Mouse (Mus musculus) mesoderm, embryonic 11.5 days (tissue): Measurements from ENCODE around the gene Fsd1.
A peak's percentile ranks its signal among the peaks of the same experiment; 100 is the strongest.

ENCODE experiments used
- DNase-seq: peaks from one replicate; pipeline ENCODE4 v3.0.0-alpha.2; 2012; ENCODE audit warnings: low read depth, low spot score

Gene Fsd1

DNA sequence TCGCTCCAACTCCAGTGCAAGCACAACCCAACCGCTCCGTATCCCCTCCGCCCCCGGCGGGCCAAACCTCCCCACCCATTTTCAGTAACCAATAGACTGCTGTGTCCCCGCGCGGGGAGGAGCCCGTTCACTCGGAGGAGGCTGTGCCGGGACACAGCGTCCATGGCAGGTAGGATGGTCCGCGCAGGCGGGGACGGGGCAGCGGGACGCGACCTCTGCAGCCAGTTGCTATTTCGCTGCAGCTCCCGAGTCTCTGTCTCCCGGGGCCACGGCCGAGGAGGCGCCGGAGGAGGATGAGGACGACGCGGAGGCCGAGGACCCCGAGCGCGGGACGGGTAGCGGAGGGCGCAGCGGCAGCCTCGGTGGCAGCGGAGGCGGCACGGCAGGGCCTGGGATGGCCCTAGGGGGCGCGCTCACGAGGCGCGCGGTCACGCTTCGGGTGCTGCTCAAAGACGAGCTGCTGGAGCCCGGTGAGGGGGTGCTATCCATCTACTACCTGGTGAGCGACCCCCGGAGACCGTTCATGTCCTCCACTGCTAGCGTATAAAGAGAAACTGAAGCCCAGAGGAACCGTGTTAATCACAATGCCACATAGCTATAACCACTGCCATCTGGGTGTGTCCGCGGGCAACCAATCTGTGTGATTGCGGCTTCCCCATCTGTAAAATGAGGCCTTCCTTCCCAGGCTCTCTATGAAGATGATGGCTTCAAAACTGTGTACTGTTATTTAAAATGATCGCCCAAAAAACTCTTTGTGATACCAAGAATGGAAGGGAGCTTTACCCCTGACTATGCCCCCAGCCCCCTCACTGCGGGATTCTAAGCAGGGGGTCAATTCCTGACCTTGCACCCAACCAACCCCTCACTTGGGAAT, 23.0 kb downstream of the Fsd1 start:
- peak; percentile 92 for DNase-seq

DNA sequence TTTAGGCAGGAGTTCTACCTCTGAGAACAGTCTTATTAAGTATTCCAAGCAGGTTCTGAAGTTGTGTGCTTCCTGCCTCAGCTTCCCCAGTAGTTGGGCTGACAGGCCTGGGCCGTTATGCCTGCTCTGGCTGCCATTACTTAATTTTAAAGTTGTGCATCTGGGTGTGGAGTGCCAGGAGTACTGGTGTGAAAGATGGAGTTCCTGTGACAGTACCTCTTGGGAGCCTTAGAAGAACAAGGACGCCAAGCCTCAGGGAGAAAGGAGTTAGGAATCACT, 23.6 kb downstream of the Fsd1 start:
- DNase-seq, result no peak

DNA sequence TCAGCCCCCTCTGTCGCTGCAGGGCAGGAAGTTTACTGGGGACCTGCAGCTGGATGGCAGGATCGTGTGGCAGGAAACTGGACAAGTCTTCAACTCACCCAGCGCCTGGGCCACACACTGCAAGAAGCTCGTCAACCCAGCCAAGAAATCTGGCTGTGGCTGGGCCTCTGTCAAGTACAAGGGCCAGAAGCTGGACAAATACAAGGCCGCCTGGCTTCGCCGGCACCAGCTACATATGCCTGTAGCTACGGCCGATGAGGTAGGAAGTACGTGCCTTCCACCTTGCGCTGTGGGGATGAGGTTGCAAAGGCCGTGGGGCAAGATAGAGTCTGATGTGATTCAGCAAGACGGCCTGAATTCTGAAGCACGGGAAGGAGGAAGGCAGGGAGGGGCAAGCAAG, 23.9 kb downstream of the Fsd1 start:
- no peak for DNase-seq

DNA sequence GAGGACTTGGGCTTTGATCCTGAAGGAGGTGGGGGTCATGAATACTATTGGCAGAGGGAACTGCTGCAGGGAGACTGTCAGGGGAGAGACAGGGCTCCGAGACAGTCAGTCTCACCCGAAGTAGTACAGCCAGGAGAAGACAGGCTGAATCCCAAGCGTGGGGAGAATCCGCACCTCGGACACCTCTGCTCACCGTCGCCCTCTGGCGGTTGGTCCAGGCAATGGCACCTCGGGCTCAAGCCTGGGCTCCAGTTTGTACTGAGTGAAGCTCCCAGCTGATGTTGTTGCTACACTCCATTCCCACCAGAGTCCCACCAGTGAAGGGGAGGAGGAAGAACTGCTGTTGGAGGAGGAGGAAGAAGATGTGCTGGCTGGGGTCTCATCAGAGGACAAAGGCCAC, 24.4 kb downstream of the Fsd1 start:
- DNase-seq, result peak; percentile 79

DNA sequence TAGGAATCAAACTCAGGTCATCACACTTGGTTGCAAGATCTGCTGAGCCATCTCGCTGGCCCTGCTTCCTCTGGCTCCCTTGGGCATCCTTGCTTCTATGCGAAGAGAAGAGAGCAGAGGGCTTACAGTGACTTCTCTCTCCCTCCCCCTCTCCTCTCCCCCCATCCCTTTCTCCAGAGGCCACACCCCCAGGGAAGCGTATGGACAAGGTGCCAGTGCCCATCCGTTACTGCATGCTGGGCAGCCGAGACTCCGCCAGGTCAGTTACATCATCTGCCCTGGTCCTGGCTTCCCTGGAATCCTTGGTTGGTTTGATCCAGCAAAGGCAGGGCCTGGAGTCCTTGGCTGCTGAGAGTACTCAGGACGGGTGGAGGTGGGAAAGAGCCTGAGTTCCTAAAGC, 25.1 kb downstream of the Fsd1 start:
- no peak for DNase-seq

DNA sequence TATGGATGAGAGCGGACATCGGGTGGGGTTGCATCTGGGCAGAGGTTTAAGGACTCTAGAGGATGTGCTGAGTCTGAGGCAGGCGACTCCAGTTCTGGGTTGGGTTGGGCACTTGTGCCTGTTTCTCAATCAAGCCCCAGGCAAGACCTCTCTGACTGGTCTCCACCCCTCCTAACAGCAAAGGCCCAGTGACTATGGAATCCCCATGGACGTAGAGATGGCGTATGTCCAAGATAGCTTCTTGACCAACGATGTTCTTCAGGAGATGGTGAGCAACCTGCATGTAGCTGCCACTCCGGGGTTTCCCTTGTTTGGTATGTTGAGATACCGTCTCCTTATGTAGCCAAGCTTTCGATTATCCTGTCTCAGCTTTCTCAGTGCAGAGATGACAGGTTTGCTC, 29.0 kb downstream of the Fsd1 start:
- DNase-seq, result no peak

DNA sequence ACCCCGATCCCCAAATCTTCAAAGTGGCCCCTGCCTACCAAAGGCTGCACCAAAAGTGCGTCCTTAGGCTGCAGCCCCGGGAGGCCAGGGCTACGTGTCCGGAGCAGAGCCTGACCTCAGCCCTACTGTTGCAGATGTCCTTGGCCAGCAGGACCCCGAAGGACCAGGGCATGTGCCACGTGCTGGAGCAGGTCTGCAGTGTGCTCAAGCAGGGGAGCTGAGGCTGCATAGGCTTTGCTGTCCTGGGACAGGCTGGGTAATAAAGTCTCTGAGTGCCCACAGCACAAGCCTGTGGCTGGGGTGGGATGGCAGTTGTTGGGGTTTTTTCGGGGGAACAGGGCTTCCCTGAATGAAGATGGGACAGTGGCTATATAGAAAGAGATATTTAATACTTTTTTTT, 30.1 kb downstream of the Fsd1 start:
- no peak for DNase-seq

DNA sequence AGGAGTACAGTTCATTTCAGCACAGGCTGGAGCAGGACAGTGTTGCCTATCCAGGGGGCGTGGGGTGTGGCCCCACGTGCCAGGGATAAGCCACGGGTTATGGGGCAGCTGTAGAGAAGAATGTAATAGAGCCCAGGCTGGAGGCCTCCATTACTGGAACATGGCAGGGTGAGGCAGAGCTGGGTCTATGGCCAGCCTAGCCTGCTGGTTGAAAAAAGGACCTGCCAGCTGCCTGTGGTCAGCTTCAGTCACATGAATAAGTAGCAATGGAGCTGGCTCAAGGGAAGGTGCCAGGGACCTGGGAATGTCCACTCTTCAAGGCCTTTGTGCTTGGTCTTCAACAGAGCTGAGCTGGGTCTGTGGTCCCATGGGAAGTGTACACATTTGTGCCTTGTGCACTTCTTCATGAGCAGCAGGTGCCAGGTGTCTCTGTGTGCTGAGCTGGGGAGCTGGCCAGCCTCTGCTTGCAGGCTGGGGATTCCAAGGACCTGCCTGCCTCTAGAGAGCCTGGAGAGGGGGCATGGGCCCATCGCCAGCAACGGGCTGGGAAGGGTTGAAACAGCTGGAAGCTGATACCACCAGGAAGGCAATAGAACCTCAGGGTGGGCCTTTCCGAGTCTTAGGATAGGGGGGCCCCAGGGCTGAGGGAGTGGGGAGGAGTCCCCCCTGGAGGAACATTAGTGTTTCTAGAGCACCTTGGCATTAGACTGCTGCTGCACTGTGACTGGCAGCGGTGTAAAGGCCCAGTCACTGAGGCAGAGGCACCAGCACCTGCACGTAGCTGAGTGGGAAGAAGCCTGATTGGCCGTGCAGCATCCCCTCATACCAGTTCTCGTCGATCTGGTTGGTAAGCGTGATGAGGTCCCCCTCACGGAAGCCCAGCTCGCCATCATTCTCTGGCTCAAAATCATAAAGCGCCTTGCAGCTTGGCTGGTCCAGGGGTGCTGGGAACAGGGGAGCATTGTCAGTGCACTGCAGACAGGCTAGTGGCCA, 30.8 kb downstream of the Fsd1 start:
- DNase-seq, result no peak

DNA sequence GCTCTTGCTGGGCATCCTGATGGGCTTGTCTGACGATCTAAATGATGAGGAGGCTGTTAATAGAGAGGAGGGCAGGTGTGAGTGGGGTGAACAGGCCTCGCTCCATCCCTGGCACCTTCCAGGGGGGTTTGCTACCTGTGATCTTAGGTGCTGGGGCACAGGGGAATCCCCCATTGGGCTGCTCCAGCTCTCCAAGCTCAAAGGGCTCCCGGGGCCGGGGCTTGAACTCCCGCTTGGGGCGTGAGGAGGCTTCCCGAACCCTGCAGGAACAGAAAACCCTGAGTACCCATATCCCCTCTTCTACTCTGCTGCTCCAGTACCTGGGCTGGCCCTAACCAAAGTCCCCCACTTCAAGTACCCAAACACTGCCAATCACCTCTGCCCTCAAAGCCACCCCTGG, 31.5 kb downstream of the Fsd1 start:
- no peak for DNase-seq

DNA sequence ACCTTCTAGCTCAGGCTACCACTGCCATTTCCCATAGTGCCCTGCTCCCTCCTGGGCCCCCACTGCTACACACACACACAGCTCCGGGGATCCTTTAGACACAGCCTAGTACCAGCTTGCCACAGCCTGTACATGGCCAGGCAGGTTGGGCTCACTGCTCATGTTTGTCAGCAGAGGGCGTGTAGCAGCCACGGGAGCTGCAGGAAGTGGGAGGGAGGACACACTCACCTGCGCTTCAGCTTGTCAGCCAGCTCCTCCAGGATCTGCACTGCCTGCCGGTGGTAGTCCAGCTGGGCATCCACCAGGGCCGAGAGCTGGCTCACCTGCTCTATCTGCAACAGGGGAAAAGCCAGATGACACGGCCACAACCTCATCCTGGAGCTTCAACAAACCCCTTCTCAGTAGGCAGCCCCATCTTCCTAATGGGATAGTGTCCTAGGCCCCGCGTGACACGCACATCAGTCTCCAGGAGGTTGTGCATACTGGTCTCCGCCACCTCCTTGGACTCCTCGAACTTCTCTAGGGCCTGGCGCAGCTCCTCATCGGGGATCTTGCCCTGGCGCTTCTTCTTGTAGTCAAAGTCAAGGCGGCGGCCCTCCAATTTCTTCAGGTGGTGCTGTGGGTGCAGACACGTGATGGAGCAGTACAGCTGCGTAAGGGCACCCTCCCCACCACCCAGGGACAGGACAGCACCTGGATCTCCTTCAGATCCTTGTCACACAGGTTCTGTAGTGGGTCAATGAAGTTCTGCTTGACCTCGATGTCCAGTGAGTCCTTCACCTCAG, 32.2 kb downstream of the Fsd1 start:
- DNase-seq, result no peak

DNA sequence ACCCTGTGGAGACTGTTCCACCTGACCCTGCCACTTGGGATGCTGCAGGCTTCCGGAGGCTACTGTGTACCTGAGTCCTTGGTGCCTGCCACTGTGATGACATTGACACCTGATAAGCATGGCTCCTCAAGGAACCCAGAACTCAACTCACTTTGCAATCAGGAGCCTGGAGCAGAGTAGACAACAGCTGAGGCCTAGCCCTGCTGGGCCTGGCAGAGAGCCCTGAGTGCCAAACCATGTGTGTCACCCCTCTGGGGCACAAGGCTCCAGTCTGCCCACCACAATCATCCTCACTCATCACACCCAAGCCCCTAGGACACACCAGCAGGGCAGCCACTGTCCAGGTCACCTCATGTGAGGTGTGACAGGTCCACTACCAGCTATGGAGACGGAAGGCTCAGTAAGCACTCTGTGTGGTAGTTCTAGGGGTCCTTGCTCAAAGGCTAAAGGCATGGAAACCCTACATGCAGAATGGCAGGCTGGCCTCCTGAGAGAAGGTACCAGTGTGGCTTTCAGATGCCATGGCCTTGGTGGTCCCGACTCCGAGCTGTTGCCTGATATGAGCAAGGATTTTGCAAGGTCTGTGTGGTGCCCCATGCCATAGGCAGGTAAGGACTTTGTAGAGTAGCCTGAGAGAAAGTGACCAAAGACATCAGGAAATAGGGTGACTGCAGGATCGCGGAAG, 34.2 kb downstream of the Fsd1 start:
- DNase-seq, result no peak

DNA sequence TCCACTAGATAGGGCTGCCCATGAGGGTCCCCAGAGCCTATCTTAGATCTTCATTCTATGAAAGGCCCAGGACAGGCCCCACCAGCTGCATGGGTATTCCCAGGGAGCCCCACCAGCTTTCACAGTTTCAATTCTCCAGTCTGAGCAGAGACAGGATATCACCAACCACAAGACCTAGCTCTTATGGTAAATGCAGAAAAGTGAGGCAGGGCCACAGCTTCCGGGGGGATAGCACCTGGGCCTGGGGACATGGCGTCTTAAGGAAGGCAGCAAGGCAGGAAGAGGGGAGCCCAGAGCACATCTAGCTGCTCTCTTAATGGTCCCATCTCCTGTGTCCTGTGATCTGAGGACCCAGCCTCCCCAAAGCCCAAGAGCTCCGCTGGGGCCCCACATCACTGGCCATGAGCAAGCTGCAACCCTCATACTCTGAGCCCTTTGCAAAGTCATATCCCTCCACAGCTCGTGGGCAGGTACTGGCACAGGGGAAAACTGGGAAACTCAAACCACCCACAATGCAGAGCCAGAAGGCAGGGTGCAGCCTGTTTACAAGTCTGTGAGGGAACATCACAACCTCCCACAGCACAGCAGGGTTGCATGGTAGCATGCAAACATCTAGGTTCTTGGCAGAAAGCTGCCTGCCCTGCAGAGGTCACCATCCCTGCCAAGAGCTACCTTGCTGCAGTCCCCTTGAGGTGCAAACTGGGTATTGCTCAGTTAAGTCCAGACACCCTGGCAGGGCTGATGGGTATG, 35.0 kb downstream of the Fsd1 start:
- no peak for DNase-seq

DNA sequence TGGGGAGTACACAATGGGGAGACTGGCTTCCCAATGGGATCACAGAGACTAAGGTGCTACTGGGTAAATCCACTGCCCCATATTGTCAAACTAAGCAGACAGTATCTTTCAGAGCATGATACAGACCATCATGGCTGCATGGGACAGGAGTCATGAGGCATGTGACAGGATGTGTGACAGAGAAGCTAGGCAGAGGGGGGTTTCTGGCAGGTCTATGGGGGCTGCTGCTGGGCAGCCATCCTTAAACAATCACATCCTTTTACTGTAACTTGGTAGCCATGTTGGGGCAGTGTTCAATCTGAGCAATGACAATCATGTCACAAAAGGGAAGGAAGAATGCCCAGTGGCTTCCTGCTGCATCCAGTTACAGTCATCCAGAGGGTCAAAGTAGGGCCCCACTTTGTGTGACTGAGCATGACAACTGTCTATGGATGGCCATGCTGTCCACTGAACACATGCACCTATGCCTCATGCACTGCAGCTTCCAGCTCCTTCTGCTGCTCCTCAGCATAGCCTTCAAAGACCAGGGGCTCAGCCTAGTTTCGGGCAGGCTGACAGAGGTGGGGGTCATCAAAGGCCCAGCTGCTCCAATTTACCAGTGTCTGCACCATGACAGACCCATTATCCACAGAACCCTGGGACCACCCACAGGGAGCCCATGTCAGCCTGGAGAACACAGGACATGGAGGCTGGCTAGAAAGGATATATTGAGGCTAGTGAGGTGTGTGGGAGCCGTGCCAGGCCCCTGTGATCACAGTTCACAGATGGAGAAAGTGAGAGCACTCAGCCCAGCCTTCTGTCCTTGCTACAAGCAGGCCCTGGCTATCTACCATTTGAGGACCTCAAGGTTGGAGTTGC, 36.1 kb downstream of the Fsd1 start:
- DNase-seq, result no peak

DNA sequence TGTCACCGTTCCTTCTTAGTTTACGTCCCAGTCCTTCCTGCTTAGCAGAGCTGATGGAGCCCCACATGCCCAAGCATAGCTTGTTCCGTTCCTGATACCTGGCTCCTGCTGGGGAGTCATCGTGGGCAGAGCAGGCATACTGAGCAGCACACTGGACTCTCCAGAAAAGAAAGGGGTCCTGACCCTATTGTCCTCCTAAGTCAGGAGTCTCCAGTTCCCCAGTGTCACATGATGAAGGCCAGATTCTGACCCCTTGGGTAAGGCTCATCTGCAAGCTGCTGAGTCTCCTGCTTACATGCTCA, 36.6 kb downstream of the Fsd1 start:
- DNase-seq, result no peak

DNA sequence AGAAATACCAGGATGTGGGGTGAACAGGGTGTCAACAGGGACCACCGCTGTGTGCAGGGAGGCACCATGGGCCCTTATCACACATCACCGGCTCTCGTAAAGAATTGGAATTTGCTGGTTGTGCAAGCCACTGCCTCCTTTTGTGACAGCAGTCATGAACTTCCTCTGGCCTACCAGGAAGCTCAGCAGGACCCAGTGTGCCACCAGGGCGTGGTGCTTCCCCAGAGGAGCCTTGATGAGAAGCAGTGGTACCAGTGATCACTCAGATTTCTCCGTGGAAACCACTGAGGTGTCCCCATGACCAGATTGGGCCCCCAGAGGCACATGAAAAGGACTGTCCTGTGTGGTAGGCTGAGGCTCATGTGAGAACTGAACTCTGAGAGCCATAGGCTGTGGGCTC, 37.1 kb downstream of the Fsd1 start:
- DNase-seq, result no peak

DNA sequence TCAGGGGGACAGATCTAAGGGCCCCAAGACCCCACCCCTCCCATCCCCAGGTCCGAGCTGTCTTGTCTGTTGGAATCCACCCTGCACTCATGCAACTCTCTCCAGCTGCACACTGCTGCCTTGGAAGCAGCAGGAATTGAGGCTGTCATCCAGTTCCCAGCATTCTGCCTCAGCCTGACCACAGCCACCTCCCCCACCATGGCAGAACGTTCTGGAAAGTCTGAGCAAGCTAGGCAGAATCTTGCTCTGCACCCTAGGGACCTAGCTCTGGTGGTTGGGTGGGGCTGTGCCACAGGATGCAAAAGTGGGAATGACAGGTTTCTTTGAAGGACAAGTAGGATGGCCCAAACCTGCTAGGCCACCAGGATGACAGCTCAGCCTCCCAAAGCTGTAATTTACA, 38.2 kb downstream of the Fsd1 start:
- no peak for DNase-seq

DNA sequence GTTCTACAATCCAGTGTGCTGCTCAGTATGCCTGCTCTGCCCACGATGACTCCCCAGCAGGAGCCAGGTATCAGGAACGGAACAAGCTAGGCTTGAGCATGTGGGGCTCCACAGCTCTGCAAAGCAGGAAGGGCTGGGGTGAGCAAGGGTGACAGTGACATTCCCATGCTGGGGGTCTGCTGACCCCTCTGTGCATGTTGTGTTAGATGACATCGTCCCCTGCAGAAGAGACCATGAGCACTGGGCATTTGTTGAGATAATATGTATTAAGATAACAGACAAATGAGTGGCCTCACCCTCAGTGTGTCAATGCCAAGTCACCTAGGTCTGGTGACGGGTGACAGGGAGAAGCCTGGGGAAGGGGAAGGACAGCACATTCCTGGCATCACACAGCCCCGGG, 38.6 kb downstream of the Fsd1 start:
- no peak for DNase-seq

DNA sequence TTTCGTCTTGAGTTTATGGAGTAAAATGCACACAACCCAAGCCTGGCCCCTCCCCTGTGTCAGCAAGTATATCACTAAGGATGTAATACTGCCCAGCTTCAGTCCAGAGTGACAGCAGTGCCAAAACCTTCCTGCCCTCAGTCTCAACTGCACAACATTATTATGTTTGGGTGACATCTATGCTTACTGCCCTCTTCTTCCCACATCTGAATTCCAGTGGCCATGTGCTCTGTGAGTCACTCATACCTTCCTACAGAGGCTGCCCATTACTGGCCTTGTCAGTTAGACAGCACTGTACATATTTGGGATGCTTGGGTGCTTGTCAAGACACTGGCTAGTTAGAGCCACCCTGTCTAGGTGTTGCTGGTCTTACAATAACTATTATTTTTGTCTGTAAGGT, 40.0 kb downstream of the Fsd1 start:
- no peak for DNase-seq

DNA sequence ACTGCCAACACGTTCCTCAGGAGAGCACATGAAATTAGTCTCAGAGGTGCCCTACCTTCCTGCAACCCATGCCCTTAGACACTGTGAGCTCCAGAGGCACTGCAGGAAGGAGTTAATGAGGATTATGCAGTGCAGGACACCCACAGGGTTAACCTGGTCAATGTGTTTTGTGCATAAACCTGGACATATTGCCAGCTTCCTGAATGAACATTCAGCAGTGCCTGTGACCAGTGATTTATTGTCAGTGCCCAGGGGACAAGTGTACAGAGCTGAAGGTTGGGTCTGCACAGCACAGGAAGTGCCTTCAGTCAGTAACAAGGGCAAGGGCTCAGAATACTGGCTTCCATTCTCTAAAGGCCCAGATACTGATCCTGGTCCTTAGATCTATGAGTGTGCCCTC, 40.6 kb downstream of the Fsd1 start:
- no peak for DNase-seq

DNA sequence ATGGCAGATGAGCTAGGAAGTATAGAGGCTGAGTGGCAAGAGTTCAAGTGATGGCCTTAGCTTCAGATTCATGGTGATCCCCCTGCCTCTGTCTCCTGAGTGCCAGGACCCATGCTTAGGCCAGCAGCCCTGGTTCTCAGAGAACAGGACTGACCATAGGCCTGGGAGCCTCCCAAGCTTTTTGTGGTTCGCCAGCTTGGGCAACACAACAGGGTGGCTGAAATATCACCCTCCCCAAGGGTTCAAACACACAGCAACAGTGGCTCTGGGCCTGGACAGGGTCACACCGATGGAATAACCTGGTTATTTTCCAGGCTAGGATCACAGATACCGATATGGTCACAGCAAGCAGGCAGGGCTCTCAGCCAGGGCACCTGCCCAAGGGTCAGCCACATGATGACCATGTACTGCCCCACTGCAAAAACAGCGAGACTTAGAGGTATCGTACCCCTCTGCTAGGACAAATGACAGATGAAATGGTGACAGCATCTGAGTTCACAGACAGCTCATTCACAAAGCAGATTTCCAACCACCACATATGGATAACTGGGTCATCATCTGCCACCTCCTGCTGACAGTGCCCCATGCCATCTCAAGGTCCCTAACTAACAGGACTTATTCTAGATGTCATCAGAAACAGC, 41.6 kb downstream of the Fsd1 start:
- DNase-seq, result no peak
